Mouse (Mus musculus) forebrain, embryonic 15.5 days (tissue): ENCODE measurements around the gene Fitm1. TPM values are rescaled to one million over a fixed set of nuclear protein-coding genes. Genes with fewer than 3 reads are reported as not detected.
A peak's percentile ranks its signal among the peaks of the same experiment; 100 is the strongest.

Source experiments
- ATAC-seq: fragments of 200-750 bp; cut with Nextera tagmentation; replicated peaks from 2 replicates; pipeline ENCODE4 v1.8.0; 2017; ENCODE audit warnings: mild to moderate bottlenecking, moderate TSS enrichment, moderate library complexity
- H3K27ac ChIP-seq: fragments of 300-500 bp; sonication (generic); replicated peaks from 2 replicates; pipeline ENCODE4 v1.5.1; 2015; ENCODE audit warnings: mild to moderate bottlenecking, inconsistent platforms
- H3K27me3 ChIP-seq: fragments of 300-500 bp; sonication (generic); 2 replicates; pipeline ENCODE4 v1.6.1; 2015; ENCODE audit warnings: inconsistent platforms
- H3K36me3 ChIP-seq: fragments of 300-500 bp; sonication (generic); 2 replicates; pipeline ENCODE4 v1.6.1; 2015; ENCODE audit warnings: mild to moderate bottlenecking, inconsistent platforms
- H3K4me1 ChIP-seq: fragments of 300-500 bp; sonication (generic); 2 replicates; pipeline ENCODE4 v1.6.1; 2015; ENCODE audit warnings: inconsistent platforms
- H3K4me2 ChIP-seq: fragments of 300-500 bp; sonication (generic); replicated peaks from 2 replicates; pipeline ENCODE4 v1.6.1; 2015; ENCODE audit warnings: mild to moderate bottlenecking, inconsistent platforms
- H3K4me3 ChIP-seq: fragments of 300-500 bp; sonication (generic); 2 replicates; pipeline ENCODE4 v1.5.1; 2015; ENCODE audit warnings: mild to moderate bottlenecking, inconsistent platforms
- H3K9ac ChIP-seq: fragments of 300-500 bp; sonication (generic); replicated peaks from 2 replicates; pipeline ENCODE4 v1.6.1; 2015; ENCODE audit warnings: mild to moderate bottlenecking, inconsistent platforms
- H3K9me3 ChIP-seq: fragments of 300-500 bp; sonication (generic); 2 replicates; pipeline ENCODE4 v1.6.1; 2016; ENCODE audit warnings: inconsistent platforms
- WGBS: fragments of 180-500 bp; shearing (Covaris S2); methylation state at CpG from one replicate; pipeline ENCODE4 v1.1.7; 2015; ENCODE audit warnings: mixed read lengths; 5-methylcytosine and 5-hydroxymethylcytosine counted together
- polyA plus RNA-seq: library from polyadenylated mRNA; unstranded; fragments of >200 nt; fragmentation: Nextera tagmentation; extraction: Ambion mirVana; gene quantifications from 2 replicates; pipeline ENCODE4 v1.2.1, GENCODE M21; 2015

The Fitm1 gene
- polyA plus RNA-seq, 1 experiment from 2014 or later, result not detected

GRCm38 (mm10) chr14:55586149-55586548 lies 10.7 kb downstream of the Fitm1 start:
- Histone ChIP-seq H3K36me3 (no peaks in the 10 kb centered on the region; the same call in 1 of the 2 replicates), H3K4me1 (peaks cover 28% of the 10 kb centered on the region), H3K4me2 (no peak overlapping the region), H3K4me3 (no peak overlapping the region), H3K9me3 (no peaks in the 10 kb centered on the region), H3K27ac (no peak overlapping the region), H3K27me3 (no peaks in the 10 kb centered on the region), H3K9ac (no peak overlapping the region)
- 94% methylated on average over 2 of the region's 2 CpGs for WGBS
- no peak for ATAC-seq

GRCm38 (mm10) chr14:55589271-55589670 lies 13.9 kb downstream of the Fitm1 start:
- H3K36me3 ChIP-seq, result no peaks in the 10 kb centered on the region; the same call in 1 of the 2 replicates
- no peak for ATAC-seq
- H3K27me3 ChIP-seq, result no peaks in the 10 kb centered on the region
- H3K9me3 ChIP-seq, result no peaks in the 10 kb centered on the region
- H3K4me1 ChIP-seq, result peaks cover 47% of the 10 kb centered on the region
- 93% methylated on average over 5 of the region's 5 CpGs for WGBS
- H3K9ac ChIP-seq, result no peak overlapping the region
- H3K4me2 ChIP-seq, result no peak overlapping the region
- H3K4me3 ChIP-seq, result no peak overlapping the region
- no peak overlapping the region for H3K27ac ChIP-seq

- Histone ChIP-seq H3K4me3 (peak overlapping the region; percentile 68), H3K36me3 (peaks cover 3% of the 10 kb centered on the region; the same call in 1 of the 2 replicates), H3K9me3 (no peaks in the 10 kb centered on the region), H3K9ac (peak overlapping the region; percentile 80), H3K27ac (peak overlapping the region; percentile 94; the same call in 1 of the 2 replicates), H3K4me2 (peak overlapping the region; percentile 96), H3K4me1 (peaks cover 42% of the 10 kb centered on the region), H3K27me3 (no peaks in the 10 kb centered on the region)
- no peak for ATAC-seq
- WGBS, result 87% methylated on average over 11 of the region's 11 CpGs
Measured at GRCm38 (mm10) chr14:55589771-55590448, 14.5 kb downstream of the Fitm1 start.

GRCm38 (mm10) chr14:55590748-55591330 lies 15.4 kb downstream of the Fitm1 start, which contains the start of gene Psme2:
Gene Psme2 (minus strand): TSS chr14:55591113.
- WGBS, result under 1% methylated on average over 22 of the region's 22 CpGs
- Histone ChIP-seq H3K4me2 (peak within 1 kb of the TSS; percentile 96), H3K9ac (peak within 1 kb of the TSS; percentile 80), H3K27me3 (no peaks in the 10 kb centered on the region), H3K4me3 (peak within 1 kb of the TSS; percentile 68), H3K9me3 (no peaks in the 10 kb centered on the region), H3K27ac (peak within 1 kb of the TSS; percentile 94), H3K36me3 (peaks cover 13% of the 10 kb centered on the region), H3K4me1 (peaks cover 34% of the 10 kb centered on the region)
- ATAC-seq, result peak; percentile 97

- Histone ChIP-seq H3K27ac (peak within 1 kb of the TSS; percentile 94), H3K4me3 (peak within 1 kb of the TSS; percentile 68), H3K4me1 (peaks cover 34% of the 10 kb centered on the region), H3K27me3 (no peaks in the 10 kb centered on the region), H3K9ac (peak within 1 kb of the TSS; percentile 80), H3K4me2 (peak within 1 kb of the TSS; percentile 96), H3K9me3 (no peaks in the 10 kb centered on the region), H3K36me3 (peaks cover 18% of the 10 kb centered on the region)
- under 1% methylated on average over 33 of the region's 33 CpGs for WGBS
- peak; percentile 91 for ATAC-seq
Measured at GRCm38 (mm10) chr14:55591331-55591891, 16.0 kb downstream of the Fitm1 start, which contains the start of gene Rnf31. Gene Rnf31 (plus strand): TSS chr14:55591708.

DNA sequence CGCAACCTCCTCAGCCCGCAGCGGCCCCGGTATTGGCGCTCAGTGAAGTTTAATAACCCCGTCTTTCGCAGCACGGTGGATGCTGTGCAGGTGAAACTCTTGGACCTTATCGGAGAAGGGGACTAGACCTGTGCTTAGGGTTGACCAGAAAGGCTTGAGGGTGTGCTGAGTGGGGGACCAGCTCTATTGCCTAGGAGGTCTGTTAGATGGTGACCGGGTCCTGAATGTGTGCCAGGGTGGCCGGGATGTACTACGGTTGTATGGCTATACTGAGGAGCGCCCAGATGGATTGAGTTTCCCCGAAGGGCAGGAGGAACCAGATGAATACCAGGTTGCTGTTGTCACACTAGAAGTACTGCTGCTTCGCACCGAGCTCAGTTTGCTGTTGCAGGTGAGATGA lies 16.8 kb downstream of the Fitm1 start:
- Histone ChIP-seq H3K4me3 (peak overlapping the region; percentile 68), H3K4me2 (peak overlapping the region; percentile 96), H3K36me3 (peaks cover 26% of the 10 kb centered on the region), H3K27ac (peak overlapping the region; percentile 94), H3K4me1 (peaks cover 34% of the 10 kb centered on the region), H3K9me3 (no peaks in the 10 kb centered on the region), H3K27me3 (no peaks in the 10 kb centered on the region), H3K9ac (peak overlapping the region; percentile 80)
- ATAC-seq, result no peak
- WGBS, result 6% methylated on average over 16 of the region's 16 CpGs

DNA sequence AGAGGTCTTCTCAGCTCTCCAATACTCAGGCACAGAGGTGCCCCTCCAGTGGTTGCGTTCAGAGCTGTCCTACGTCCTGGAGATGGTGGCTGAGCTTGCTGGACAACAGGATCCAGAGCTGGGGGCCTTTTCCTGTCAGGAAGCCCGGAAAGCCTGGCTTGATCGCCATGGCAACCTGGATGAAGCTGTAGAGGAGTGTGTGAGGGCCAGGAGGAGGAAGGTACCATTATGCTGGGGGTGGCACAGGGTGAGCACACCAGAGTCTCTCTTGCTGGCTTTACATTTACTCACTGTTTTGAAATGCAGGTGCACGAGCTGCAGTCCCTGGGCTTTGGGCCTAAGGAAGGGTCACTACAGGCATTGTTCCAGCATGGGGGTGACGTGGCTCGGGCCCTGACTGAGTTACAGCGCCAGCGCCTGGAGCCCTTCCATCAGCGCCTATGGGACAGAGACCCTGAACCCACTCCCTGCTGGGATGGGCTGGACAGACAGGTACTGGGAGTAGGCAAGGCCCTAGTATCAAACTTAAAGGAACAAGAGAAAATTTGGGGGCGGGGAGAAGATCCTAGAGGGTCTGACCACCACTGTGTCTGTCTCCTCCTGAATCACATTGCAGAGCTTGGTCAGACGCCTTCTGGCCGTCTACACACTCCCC lies 20.7 kb downstream of the Fitm1 start:
- H3K4me3 ChIP-seq, result no peak overlapping the region
- no peak for ATAC-seq
- no peak overlapping the region for H3K4me2 ChIP-seq
- no peak overlapping the region for H3K27ac ChIP-seq
- H3K27me3 ChIP-seq, result no peaks in the 10 kb centered on the region
- H3K9me3 ChIP-seq, result no peaks in the 10 kb centered on the region
- H3K4me1 ChIP-seq, result peaks cover 19% of the 10 kb centered on the region
- peaks cover 58% of the 10 kb centered on the region for H3K36me3 ChIP-seq
- WGBS, result 78% methylated on average over 13 of the region's 13 CpGs
- no peak overlapping the region for H3K9ac ChIP-seq

DNA sequence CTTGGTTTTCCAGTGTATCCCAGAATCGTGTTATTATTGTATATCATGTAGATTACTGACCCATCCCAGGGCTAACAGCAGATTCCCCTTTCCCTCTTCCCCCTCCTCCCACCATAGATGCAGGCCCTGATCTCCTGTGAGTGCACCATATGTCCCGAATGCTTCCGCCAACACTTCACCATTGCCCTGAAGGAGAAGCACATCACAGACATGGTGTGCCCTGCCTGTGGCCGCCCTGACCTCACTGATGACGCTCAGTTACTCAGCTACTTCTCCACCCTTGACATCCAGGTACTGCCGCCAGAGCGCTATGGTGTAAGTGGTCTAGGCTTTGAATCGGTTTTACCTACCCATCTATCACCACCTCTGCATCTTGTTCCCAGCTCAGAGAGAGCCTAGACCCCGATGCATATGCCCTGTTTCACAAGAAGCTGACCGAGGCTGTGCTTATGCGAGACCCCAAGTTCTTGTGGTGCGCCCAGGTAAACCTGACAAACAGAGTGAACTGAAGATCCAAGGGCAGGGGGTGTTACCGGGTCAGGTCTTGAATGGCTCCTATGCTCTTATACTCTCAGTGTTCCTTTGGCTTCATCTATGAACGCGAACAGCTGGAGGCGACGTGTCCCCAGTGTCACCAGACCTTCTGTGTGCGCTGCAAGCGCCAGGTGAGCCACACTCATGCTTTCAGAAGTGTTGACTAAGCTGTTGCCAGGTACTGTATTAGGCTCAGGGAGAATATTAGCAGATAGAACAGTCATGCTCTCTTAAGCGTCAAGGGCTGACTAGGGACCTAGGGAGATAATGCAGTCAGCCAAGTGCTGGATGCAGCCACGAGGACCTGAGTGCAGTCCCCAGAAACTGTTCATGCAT lies 23.3 kb downstream of the Fitm1 start:
- H3K9ac ChIP-seq, result no peak overlapping the region
- H3K4me2 ChIP-seq, result no peak overlapping the region
- no peak for ATAC-seq
- no peak overlapping the region for H3K27ac ChIP-seq
- no peaks in the 10 kb centered on the region for H3K27me3 ChIP-seq
- 93% methylated on average over 21 of the region's 21 CpGs for WGBS
- H3K4me3 ChIP-seq, result no peak overlapping the region
- no peaks in the 10 kb centered on the region for H3K9me3 ChIP-seq
- H3K36me3 ChIP-seq, result peaks cover 80% of the 10 kb centered on the region
- H3K4me1 ChIP-seq, result 0 out of 2 replicates have a peak, but pooled peaks cover under 1% of the 10 kb centered on the region

DNA sequence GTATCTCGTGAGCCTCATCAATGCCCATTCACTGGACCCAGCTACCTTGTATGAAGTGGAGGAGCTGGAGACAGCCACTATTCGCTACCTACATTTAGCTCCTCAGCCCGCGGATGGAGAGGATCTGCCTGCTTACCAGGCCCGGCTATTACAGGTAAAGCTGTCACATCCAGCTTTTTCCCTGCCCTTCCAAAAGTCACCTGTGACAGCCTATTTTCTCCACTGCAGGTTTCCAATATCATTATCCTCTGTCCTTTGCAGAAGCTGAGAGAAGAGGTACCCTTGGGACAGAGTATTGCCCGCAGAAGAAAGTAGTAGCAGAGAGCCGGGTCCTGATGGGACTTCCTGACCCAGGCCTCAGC lies 27.8 kb downstream of the Fitm1 start, which contains the start of gene Irf9:
Irf9 (plus strand) TSS at position 301 of the 362 bp plus-strand sequence.
- Histone ChIP-seq H3K27ac (no peak within 1 kb of the TSS), H3K9ac (peak within 1 kb of the TSS; percentile 34; the same call in 1 of the 2 replicates), H3K9me3 (no peaks in the 10 kb centered on the region), H3K4me2 (peak within 1 kb of the TSS; percentile 34), H3K4me1 (peaks cover 8% of the 10 kb centered on the region; the same call in 1 of the 2 replicates), H3K27me3 (no peaks in the 10 kb centered on the region), H3K36me3 (peaks cover 68% of the 10 kb centered on the region), H3K4me3 (peak within 1 kb of the TSS; percentile 24)
- ATAC-seq, result no peak
- WGBS, result 91% methylated on average over 7 of the region's 7 CpGs

DNA sequence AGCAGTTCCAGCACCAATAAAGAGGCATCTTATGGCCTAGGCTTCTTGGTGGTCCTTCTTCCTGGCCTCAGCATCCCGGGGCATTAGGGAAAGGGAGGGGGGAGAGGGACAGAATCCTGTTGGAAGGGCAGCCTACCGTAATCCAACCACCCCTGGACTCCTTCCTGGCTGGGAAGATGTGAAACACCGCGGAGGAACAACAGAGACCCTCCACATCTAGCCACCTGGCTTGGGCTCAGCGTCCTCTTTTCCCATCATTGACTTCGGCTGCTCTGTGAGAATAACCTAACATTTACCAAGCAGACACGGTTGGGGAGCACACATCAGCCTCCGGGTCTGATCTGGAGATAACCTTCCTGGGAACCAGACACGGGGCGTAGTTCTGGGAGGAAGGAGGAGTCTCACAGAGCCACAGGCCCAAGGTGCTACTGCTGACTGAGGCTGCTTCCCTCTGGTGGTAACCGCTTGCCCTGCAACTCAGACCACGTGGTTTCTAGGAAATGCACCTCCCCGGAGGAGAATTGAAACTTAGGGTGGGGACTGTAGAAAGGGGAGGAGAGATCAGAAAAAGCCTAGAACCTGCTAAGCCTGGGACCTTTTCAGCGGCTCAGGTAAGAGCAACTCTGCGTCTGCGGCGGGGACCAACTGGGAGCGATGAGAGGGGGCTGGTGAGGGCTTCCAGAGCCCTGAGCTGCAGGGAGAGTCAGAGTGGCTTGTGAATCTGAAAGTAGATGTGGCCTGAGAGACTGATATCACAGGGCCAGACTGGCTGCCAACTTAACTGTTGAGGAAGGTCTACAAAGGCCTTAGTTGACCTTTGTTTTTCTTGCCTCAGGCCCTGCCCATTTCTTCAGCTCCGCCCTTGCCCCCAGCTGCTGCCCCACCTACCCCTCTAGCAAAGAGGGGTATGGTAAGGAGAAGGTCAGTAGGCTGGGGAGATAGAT lies 28.5 kb downstream of the Fitm1 start:
- no peak overlapping the region for H3K27ac ChIP-seq
- peak; percentile 91 for ATAC-seq

More for the DNA sequence above, 28.5 kb downstream of the Fitm1 start:
- Histone ChIP-seq H3K36me3 (peaks cover 66% of the 10 kb centered on the region), H3K4me2 (peak overlapping the region; percentile 34), H3K27me3 (no peaks in the 10 kb centered on the region), H3K4me3 (peak overlapping the region; percentile 24), H3K4me1 (peaks cover 8% of the 10 kb centered on the region; the same call in 1 of the 2 replicates), H3K9ac (peak overlapping the region; percentile 34; the same call in 1 of the 2 replicates), H3K9me3 (no peaks in the 10 kb centered on the region)
- 20% methylated on average over 19 of the region's 19 CpGs for WGBS
